ENCODE assay signal across 17 mouse cellular contexts in genomic region chr13:111233356-111233755, GRCm38 (mm10). TPM values are rescaled to one million over a fixed set of nuclear protein-coding genes. Genes with fewer than 3 reads are reported as not detected.
DNase-seq lines count a peak whose midpoint lies in the region; ATAC-seq and TF ChIP-seq lines count a peak whose summit lies in the region.
"Had no signal": no experiment of that assay in that cellular context is flagged by ENCODE, and none has a peak within 500 bp of the region (broad histone marks: within the 10 kb centered on the region; RNA-seq: fewer than 3 reads in every experiment).

No protein-coding gene starts in this region.

- no peak for TF ChIP-seq RAD21 in CH12.LX (IDR thresholded peaks at IDR 0.05; ENCODE audit: low read depth, low read length)

- H3K36me3 ChIP-seq in liver, embryonic 11.5 days (ENCODE audit: control insufficient read depth, insufficient read depth, low read length) = no peaks in the 10 kb centered on the region
- no peaks in the 10 kb centered on the region for H3K36me3 ChIP-seq in liver, embryonic 12.5 days
- no peaks in the 10 kb centered on the region for H3K36me3 ChIP-seq in CH12.LX (replicated peaks in 1 of 2; ENCODE audit: control insufficient read depth in 1 of 2, insufficient read depth in 1 of 2, low read length in 1 of 2)
- no peaks in the 10 kb centered on the region for H3K36me3 ChIP-seq in embryonic facial prominence, embryonic 15.5 days
- no peaks in the 10 kb centered on the region for H3K36me3 ChIP-seq in liver, postnatal 0 days (replicated peaks; ENCODE audit: insufficient read depth, low read length)

- WGBS in liver, embryonic 11.5 days = 48% methylated on average over 5 of the region's 5 CpGs
- 45% methylated on average over 5 of the region's 5 CpGs for WGBS in liver, embryonic 12.5 days (ENCODE audit: insufficient replicate concordance)
- 49% methylated on average over 5 of the region's 5 CpGs for WGBS in embryonic facial prominence, embryonic 15.5 days
- WGBS in liver, postnatal 0 days (ENCODE audit: insufficient replicate concordance) = 56% methylated on average over 5 of the region's 5 CpGs

- H3K4me3 ChIP-seq in liver, embryonic 11.5 days (ENCODE audit: low read depth, low read length) = no peak overlapping the region
- H3K4me3 ChIP-seq in liver, embryonic 12.5 days = no peak overlapping the region
- H3K4me3 ChIP-seq in CH12.LX (replicated peaks in 1 of 3; ENCODE audit: low read depth in 2 of 3, low read length in 2 of 3, poor library complexity in 1 of 3) = peak overlapping the region in 1 of 3 experiments; percentile 13
- H3K4me3 ChIP-seq in embryonic facial prominence, embryonic 15.5 days (replicated peaks) = no peak overlapping the region
- no peak overlapping the region for H3K4me3 ChIP-seq in liver, postnatal 0 days (ENCODE audit: low read depth, low read length)
- H3K4me3 ChIP-seq: erythroblast, embryonic 14.5 days had no signal

- no peak overlapping the region for H3K27ac ChIP-seq in liver, embryonic 11.5 days (ENCODE audit: low read depth, low read length)
- H3K27ac ChIP-seq in liver, embryonic 12.5 days = no peak overlapping the region
- H3K27ac ChIP-seq in CH12.LX (ENCODE audit: insufficient read depth, low read depth) = no peak overlapping the region
- 0 out of 2 replicates have a peak overlapping the region, but pooled peaks have one; percentile 36 for H3K27ac ChIP-seq in embryonic facial prominence, embryonic 15.5 days (replicated peaks)
- no peak overlapping the region for H3K27ac ChIP-seq in liver, postnatal 0 days (ENCODE audit: low read depth)

- H3K27me3 ChIP-seq in liver, embryonic 11.5 days (replicated peaks; ENCODE audit: control insufficient read depth, insufficient read depth, low read length) = no peaks in the 10 kb centered on the region
- peaks cover 4% of the 10 kb centered on the region; the same call in 1 of the 2 replicates for H3K27me3 ChIP-seq in liver, embryonic 12.5 days (replicated peaks)
- no peaks in the 10 kb centered on the region for H3K27me3 ChIP-seq in CH12.LX (replicated peaks)
- H3K27me3 ChIP-seq in embryonic facial prominence, embryonic 15.5 days = no peaks in the 10 kb centered on the region
- no peaks in the 10 kb centered on the region for H3K27me3 ChIP-seq in liver, postnatal 0 days (ENCODE audit: insufficient read depth, low read length)

- TF ChIP-seq POLR2A in CH12.LX (IDR thresholded peaks at IDR 0.05; ENCODE audit: low read depth, low read length) = no peak

- dilution Hi-C loops in CH12.LX (cut with MboI; ENCODE audit: extremely low pct_ligation_motif_present, extremely low pct_unique_long_range_greater_than_20kb, low sequenced_read_pairs) = no loop called here

- H3K9ac ChIP-seq in liver, embryonic 11.5 days (ENCODE audit: low read depth, low read length) = no peak overlapping the region
- H3K9ac ChIP-seq in liver, embryonic 12.5 days = no peak overlapping the region
- no peak overlapping the region for H3K9ac ChIP-seq in CH12.LX (ENCODE audit: insufficient read depth, low read depth)
- H3K9ac ChIP-seq in embryonic facial prominence, embryonic 15.5 days = no peak overlapping the region
- no peak overlapping the region for H3K9ac ChIP-seq in liver, postnatal 0 days (replicated peaks)

- H3K4me1 ChIP-seq in liver, embryonic 11.5 days (replicated peaks; ENCODE audit: control insufficient read depth, insufficient read depth, low read length) = 0 out of 2 replicates have a peak, but pooled peaks cover 3% of the 10 kb centered on the region
- 0 out of 2 replicates have a peak, but pooled peaks cover 3% of the 10 kb centered on the region for H3K4me1 ChIP-seq in liver, embryonic 12.5 days
- peaks cover 11 to 17% of the 10 kb centered on the region in 2 experiments; a peak in 3 of 4 replicates for H3K4me1 ChIP-seq in CH12.LX (ENCODE audit: control insufficient read depth in 1 of 2, insufficient read depth in 2 of 2)
- H3K4me1 ChIP-seq in embryonic facial prominence, embryonic 15.5 days = peaks cover 40% of the 10 kb centered on the region
- no peaks in the 10 kb centered on the region for H3K4me1 ChIP-seq in liver, postnatal 0 days (ENCODE audit: insufficient read depth)

- in situ Hi-C loops in CH12.LX (cut with MboI; ENCODE audit: low pct_ligation_motif_present, low pct_unique_long_range_greater_than_20kb, low sequenced_read_pairs) = loop anchor here (10.0 to 25.0 kb wide), 3 partner anchors 179 to 839 kb away; partner anchors contain the start of gene Plk2

- H3K79me2 ChIP-seq in CH12.LX (replicated peaks; ENCODE audit: control insufficient read depth, extremely low read depth, insufficient read depth, poor library complexity, severe bottlenecking) = no peaks in the 10 kb centered on the region

- 0 out of 2 replicates have a peak, but pooled peaks have one; percentile 26 for ATAC-seq in liver, embryonic 11.5 days (replicated peaks; ENCODE audit: low FRiP score)
- ATAC-seq in liver, embryonic 12.5 days = no peak
- no peak for ATAC-seq in embryonic facial prominence, embryonic 15.5 days (ENCODE audit: insufficient number of reproducible peaks, low FRiP score, low TSS enrichment, low read depth)
- ATAC-seq in liver, postnatal 0 days = peak; percentile 41; the same call in 1 of the 2 replicates

- TF ChIP-seq CTCF in CH12.LX (conservative IDR thresholded peaks at IDR 0.05 in 1 of 2, IDR thresholded peaks at IDR 0.05 in 1 of 2; ENCODE audit: low read depth in 2 of 2, low read length in 2 of 2) = no peak
- no peak for TF ChIP-seq CTCF in liver, postnatal 0 days (IDR thresholded peaks at IDR 0.05; ENCODE audit: low read depth)

- no peak for DNase-seq in liver, embryonic 11.5 days (ENCODE audit: low spot score)
- no peak for DNase-seq in CH12.LX (ENCODE audit: extremely low read depth)
- no peak for DNase-seq in liver, postnatal 0 days
- no peak for DNase-seq in cerebellum, postnatal 4 days (ENCODE audit: low spot score in 2 of 2)
- DNase-seq in natural killer cell, adult 2 months (ENCODE audit: low spot score in 2 of 2) = no peak
- no peak for DNase-seq in adrenal gland, postnatal 25 days
- DNase-seq: cerebellum, adult 9-11 months; spleen, adult 18-20 months; thymus, postnatal 25 days had no signal

- H3K9me3 ChIP-seq in liver, embryonic 11.5 days (ENCODE audit: control insufficient read depth, low read length) = no peaks in the 10 kb centered on the region
- no peaks in the 10 kb centered on the region for H3K9me3 ChIP-seq in liver, embryonic 12.5 days (replicated peaks)
- no peaks in the 10 kb centered on the region for H3K9me3 ChIP-seq in CH12.LX (replicated peaks; ENCODE audit: low read length)
- H3K9me3 ChIP-seq in embryonic facial prominence, embryonic 15.5 days (replicated peaks) = no peaks in the 10 kb centered on the region
- no peaks in the 10 kb centered on the region for H3K9me3 ChIP-seq in liver, postnatal 0 days (ENCODE audit: low read length)

- no peak overlapping the region for H3K4me2 ChIP-seq in liver, embryonic 11.5 days
- H3K4me2 ChIP-seq in liver, embryonic 12.5 days = no peak overlapping the region
- peak overlapping the region; percentile 3; the same call in 1 of the 2 replicates for H3K4me2 ChIP-seq in CH12.LX (ENCODE audit: insufficient read depth, low read depth, poor library complexity, severe bottlenecking)
- H3K4me2 ChIP-seq in embryonic facial prominence, embryonic 15.5 days (replicated peaks) = no peak overlapping the region
- H3K4me2 ChIP-seq in liver, postnatal 0 days (ENCODE audit: low read depth, low read length) = no peak overlapping the region

- peak; percentile 60; the same call in 1 of the 2 replicates for TF ChIP-seq EP300 in CH12.LX (IDR thresholded peaks at IDR 0.05; ENCODE audit: low read length)
- TF ChIP-seq EP300 in liver, postnatal 0 days (IDR thresholded peaks at IDR 0.05; ENCODE audit: low read depth) = no peak

TF ChIP-seq in CH12.LX, 34 proteins besides CTCF, POLR2A, EP300 and RAD21:
- peak; percentile 66 for TF ChIP-seq IRF4 (IDR thresholded peaks at IDR 0.05; ENCODE audit: low read depth, low read length)
- no peak for TF ChIP-seq ZMIZ1 (IDR thresholded peaks at IDR 0.05; ENCODE audit: low read depth, low read length)
- TF ChIP-seq JUN (IDR thresholded peaks at IDR 0.05; ENCODE audit: insufficient read depth, low read depth, low read length) = peak; percentile 29; the same call in 1 of the 2 replicates
- TF ChIP-seq BHLHE40 (IDR thresholded peaks at IDR 0.05; ENCODE audit: low read depth, low read length) = peak; percentile 35; the same call in 1 of the 2 replicates
- TF ChIP-seq TCF12 (IDR thresholded peaks at IDR 0.05; ENCODE audit: low read depth, low read length) = no peak
- TF ChIP-seq JUND (conservative IDR thresholded peaks at IDR 0.05; ENCODE audit: low read depth, low read length) = 0 out of 2 replicates have a peak, but pooled peaks have one; percentile 21
- no peak for TF ChIP-seq KAT2A (IDR thresholded peaks at IDR 0.05; ENCODE audit: insufficient replicate concordance, low read length)
TF ChIP-seq in CH12.LX: peak in this region for 4.

RNA-seq across cellular contexts. Expression of gene Actbl2, which starts 21.5 kb away (rescaled TPM):
- not detected in 2 replicates for polyA plus RNA-seq in liver, embryonic 11.5 days (2014; fragmentation: Nextera tagmentation; extraction: Ambion mirVana)
- polyA plus RNA-seq in liver, embryonic 12.5 days (2016; fragmentation: Nextera tagmentation; extraction: Ambion mirVana) = not detected in 2 replicates
- total RNA-seq in CH12.LX (2012; rRNA removed) (not detected in 2 replicates), CH12.LX (2014; rRNA removed) (not detected in 2 replicates)
- polyA plus RNA-seq in CH12.LX (2012; ENCODE audit: insufficient read length, low read depth) = not detected in 2 replicates
- polyA plus RNA-seq in embryonic facial prominence, embryonic 15.5 days (2015; fragmentation: Nextera tagmentation; extraction: Ambion mirVana) = 0.13 and 0.38 TPM in 2 replicates
- polyA plus RNA-seq in liver, postnatal 0 days (2015; fragmentation: Nextera tagmentation; extraction: Ambion mirVana) = not detected in 2 replicates
- not detected in 2 replicates for total RNA-seq in adrenal gland, postnatal 25 days (2021)
- total RNA-seq: layer of hippocampus, postnatal 14 days; megakaryocyte progenitor cell, adult 5-6 weeks had no signal
- polyA plus RNA-seq: erythroblast, embryonic 14.5 days; hindbrain, embryonic 11.5 days; kidney, embryonic 14.5 days; limb, embryonic 11.5 days had no signal

Comparison
In these comparisons a context has a peak if more than half of its experiments do, and no peak if none do; other contexts are left out.
1. ATAC-seq: peak in liver, embryonic 11.5 days (single experiment) and liver, postnatal 0 days (single experiment); none in liver, embryonic 12.5 days (single experiment) and embryonic facial prominence, embryonic 15.5 days (single experiment).